Mouse (Mus musculus): Measurements from ENCODE around the gene Actr1a.

DNA sequence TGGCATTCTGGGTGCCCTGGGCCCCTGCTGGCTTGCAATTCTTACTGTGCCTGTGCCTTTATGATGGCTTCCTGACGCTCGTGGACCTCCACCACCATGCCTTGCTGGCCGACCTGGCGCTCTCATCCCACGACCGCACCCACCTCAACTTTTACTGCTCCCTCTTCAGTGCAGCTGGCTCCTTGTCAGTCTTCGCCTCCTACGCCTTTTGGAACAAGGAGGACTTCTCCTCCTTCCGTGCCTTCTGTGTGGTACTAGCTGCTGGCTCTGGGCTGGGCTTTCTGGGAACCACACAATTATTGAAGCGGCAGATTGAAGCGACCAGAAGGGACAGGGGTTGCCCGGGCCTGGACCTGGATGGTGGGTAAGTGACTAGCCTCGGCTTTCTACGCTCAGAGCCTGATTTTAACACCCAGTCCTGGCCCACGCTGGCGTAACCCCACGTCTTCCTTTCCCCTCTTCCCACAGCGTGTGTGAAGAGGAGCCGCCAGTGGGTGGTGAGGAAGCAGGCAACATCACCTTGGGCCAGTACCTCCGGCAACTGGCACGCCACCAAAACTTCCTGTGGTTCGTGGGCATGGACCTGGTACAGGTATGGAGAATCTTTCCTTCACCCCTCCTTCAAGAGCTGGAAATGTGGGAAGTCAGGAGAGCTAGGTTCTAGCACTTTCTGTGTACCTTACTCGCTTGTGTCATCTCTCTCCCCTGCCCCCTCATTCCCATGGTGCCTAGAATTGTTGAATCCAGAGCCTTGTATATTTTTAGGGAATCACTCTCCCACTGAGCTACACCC lies 27.6 kb downstream of the Actr1a start:
- TF ChIP-seq POLR2A (IDR thresholded peaks at IDR 0.05; ENCODE audit: insufficient read depth, low read depth, low read length) (no peak), CTCF (IDR thresholded peaks at IDR 0.05) (no peak), EP300 (IDR thresholded peaks at IDR 0.05; ENCODE audit: insufficient read depth, low read depth, low read length) (no peak)

Measured in heart, adult 2 months (tissue).